Mouse (Mus musculus) spleen, embryonic (tissue): ENCODE results near the gene Cdk17.

Source experiments
- CTCF ChIA-PET: fragments of 350-600 bp; sonication (Branson Sonifier 250); formaldehyde crosslinking; loops from one replicate; lab custom pipeline; 2022; lab: Charles Lee

Cdk17 gene

DNA sequence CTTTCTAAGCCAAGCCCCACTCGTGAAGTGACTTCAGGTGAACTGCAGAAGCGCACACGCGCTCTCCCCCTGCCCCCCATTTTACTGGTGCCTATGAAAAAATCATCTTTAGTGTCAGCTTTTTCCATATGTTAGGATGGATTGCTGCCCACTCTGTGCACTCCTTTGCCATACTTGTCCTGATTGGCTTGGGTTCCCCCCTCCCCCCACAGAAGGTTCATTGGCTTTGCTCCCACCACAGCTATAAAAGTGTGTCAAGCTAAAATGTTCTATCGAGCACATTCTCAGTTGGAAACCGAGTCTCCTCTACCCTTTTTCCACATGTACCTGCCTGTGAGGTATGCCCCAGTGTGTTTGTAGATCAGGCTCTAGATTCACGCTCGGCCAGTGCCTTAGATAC, 90.8 kb downstream of the Cdk17 start:
- CTCF ChIA-PET: interaction anchor here (0.5 to 0.8 kb wide), 2 partner anchors 11 to 17 kb away, joined by 16 to 17 read pairs; no protein-coding TSS in a partner anchor

DNA sequence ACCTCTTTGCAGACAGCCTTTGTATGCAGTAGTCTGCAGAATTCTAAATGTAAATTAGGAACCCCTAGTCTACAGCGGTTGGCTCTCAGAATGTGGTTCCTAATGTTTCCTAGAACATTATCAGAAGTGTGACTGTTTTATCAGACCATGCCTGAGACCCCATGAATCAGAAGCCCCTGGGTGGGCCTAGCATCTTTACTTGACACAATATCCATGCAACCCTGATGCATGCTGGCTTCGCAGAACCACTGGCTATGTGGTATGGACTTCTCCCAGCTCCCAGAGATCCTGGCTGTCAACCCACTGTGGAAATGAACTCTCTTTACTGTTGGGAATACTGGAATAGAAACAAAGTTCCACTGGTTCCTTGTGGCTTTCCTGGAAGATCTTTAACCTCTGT, 92.0 kb downstream of the Cdk17 start:
- CTCF ChIA-PET: interaction anchor here (0.6 kb wide), 1 partner anchor 11 kb away, joined by 3 read pairs; no protein-coding TSS in a partner anchor

DNA sequence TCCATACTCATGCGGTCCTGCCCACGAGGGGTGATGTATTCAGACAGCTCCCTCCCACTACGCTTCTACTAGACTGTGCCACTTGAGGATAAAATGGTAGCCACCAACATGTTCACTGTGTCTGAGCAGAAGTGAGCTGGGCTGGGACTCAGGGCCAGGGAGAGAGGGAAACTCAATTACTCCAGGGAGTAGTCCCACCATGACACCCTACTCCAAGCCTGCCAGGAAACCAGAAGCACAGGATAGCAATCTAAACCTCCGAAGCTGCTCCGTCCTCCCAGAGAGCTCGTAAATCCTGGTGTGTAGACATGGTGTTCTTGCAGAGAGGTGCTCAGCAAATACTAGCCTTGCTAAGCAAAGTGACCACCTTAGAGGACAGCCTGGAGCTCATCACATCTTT, 92.5 kb downstream of the Cdk17 start:
- CTCF ChIA-PET: interaction anchor here (0.6 kb wide), 1 partner anchor 11 kb away, joined by 3 read pairs; no protein-coding TSS in a partner anchor

DNA sequence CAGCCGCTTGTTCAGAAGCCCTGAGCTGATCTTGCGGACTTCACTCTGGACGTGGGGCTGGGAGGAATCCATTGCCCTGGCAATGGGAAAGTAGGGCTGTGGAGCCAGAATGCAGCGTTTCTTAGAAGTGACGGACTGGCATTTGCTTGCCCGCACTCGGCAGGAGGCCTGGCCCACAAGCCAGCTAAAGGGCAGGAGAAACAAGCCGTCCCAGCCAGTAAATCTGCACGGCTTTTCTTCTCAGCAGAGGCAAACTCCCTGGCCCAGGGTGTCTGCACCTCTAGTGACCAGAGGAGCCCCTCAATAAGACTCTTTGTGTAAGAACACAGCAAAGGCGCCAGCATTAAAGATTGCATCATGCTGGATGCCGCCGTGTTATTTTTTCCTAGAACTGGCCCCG, 94.6 kb downstream of the Cdk17 start:
- CTCF ChIA-PET: no interaction called here

DNA sequence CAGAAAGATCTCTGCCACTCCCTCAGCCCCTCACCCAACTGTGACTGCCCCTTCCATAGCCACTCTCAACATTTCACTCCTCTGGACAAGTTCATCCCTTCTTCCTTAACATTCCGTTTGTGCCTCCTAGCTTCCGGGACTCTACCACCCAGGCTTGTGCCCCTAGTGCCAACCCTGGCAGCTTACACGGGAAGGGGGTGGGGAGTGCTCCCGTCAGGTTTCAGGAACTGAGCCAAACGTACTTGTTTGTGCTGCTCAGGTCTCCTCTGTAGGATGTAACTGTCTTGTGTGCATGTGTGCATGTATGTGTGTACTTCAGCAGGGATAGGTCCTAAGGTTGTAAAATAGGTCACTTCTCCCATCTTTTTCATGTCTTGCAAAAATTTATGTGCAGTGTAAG, 99.2 kb downstream of the Cdk17 start:
- CTCF ChIA-PET: no interaction called here

DNA sequence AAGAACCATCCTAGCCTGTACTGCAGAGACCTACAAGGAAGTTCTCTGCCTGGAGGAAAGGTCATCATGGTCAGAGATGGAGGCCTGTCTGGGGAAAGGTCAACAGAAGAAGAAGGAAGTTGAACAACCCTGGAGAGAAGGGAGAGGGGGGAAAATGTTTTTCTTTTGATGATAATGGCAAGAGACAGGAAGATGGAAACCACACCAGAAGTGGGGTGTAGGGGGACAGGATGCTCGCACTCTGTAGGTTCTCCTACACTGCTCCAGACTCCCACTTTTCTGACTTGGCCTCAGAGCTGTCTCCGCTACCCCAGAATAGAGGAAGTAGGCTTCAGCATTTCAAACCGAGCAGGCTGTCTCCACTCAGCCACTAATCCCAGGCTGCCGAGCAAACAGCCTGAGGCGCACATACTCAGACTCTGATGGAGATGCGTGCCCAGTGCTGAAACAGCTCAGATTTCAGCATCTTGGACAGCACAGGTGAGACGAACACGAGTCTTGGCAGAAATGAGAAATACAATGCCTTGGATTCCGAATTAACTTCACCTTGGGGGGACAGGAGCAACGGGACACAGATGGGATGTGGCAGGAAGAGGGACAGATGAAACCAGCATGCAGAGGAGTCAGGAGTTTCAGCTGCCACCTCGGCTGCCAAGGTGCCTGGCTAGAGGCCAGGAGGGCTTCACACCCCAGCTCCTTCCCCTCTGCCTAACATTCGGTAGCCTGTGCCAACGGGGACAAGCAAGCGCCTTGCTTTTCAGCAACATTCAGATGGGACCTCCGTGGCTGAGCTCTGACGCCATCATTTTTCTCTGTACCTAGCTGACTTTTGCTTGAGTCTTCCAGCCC, 100.7 kb downstream of the Cdk17 start:
- CTCF ChIA-PET: no interaction called here

DNA sequence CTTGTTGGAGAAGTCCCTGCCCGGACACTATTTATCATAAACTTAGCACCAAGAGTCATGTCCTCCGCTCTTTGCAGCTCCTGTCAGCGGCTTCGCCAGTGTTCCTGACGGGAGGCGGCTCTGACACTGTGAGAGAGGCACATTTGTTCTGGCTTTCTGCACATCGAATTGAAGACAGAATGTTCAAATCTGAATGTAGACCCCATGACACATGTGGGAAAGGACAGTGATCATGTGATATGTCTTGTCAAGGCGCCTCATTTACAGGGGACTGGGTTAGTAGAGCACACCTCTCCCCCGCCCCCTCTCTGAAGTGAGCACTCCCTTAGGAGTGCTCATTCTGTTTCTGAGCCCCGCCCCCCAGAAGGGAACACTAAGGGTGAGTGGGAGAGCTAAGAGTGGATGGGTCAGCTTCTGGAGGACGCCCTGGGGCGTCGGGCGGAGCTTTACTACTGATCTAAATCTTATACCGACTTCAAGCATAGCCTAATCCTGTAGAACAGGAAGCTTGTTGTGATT, 101.4 kb downstream of the Cdk17 start:
- CTCF ChIA-PET: interaction anchor here (0.7 kb wide), 2 partner anchors 11 to 36 kb away, joined by 5 to 17 read pairs; no protein-coding TSS in a partner anchor

DNA sequence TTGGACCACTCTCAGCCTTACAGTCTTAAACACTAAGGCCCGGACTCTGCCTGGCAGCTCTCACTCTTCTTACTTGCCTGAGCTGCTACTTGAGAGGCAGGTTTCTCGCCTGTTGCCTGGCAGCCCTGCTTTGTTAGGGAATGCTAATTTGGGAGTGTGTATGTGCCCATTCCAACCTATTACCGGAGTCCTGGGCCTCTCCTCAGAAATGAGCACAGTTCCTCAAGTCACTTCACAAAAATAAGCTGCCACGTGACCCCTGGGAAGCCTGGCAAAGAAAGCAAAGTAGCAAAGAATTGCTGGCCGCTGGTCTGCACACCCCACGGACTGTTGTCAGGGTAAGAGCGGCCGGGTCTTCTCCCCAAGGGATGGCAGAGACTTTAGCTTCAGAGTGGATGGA, 102.8 kb downstream of the Cdk17 start:
- CTCF ChIA-PET: interaction anchor here (0.5 kb wide), 1 partner anchor 53 kb away, joined by 3 read pairs; no protein-coding TSS in a partner anchor

DNA sequence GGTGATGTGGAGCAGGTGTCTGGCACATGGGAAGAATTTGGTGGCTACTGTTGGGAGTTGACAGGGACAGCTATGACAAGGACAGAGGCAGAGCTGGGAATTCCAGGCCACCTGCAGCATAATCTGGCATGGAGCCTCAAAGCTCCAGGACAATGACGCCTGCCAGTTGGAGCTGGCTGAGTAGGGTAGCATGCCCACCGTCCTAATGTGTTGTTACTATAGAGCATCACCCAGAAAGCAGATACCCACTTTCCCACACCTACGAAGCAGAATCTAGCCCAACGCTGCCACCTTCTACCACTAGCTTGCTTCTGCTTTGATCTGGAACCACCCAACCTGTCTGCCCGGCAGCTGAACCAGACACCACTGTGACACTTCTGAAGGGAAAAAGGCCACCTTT, 103.3 kb downstream of the Cdk17 start:
- CTCF ChIA-PET: interaction anchor here (0.5 kb wide), 1 partner anchor 11 kb away, joined by 3 read pairs; no protein-coding TSS in a partner anchor

DNA sequence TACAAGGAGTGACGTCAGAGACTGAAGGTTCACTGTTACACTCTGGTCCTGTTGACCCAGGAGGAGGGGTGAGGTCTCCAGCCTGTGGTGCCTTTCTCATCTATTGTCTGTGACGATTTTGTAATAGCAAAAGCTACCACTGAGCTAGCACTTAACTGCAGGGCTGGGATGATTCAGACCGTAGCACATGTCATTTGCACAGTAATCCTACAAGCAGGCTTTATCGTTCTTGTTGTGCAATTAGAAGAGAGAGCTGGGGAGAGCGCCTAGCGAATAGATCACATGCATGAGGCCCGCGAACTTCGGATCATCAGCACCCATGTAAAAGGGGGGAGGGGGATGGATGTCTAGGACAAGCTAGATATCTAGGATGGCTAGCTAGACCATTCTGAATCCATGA, 105.2 kb downstream of the Cdk17 start:
- CTCF ChIA-PET: no interaction called here

DNA sequence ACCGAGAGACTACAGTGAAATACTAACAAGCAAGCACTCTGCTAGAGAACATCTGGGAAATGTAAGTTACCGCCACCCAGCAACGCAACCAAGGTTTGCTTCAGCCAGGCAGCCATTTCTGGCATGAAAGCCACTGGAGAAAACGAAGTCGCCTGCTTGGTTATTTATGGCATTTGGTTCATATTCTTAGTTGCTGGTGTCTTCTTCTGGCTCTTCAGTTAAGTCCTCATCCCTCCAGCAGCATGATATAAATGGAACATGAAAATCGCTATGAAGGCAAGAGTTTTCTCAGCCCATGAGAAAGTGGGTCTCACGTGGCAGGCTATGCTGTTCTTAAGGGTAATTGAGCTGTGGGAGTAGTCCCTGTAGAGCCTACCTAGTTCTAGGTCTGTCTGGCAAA, 105.8 kb downstream of the Cdk17 start:
- CTCF ChIA-PET: no interaction called here

DNA sequence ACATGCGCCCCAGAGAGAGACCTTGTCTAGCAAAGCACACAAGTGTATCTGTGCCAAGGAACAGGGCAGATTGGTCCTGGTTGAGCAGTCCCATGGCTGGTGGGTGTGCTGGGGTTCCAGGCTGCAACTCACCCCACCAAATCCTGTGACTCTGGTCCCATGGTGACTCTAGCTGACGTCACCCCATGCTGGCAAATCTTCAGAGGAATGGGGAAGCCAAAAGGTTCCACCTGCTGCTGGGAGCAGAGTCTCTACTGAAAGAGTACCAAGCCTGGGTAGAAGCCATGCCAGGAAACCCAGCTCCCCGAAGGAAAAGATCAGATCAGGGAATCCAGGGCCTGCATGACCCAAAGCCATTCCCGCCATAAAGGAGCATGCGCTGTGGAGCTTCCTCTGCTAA, 106.8 kb downstream of the Cdk17 start:
- CTCF ChIA-PET: no interaction called here

DNA sequence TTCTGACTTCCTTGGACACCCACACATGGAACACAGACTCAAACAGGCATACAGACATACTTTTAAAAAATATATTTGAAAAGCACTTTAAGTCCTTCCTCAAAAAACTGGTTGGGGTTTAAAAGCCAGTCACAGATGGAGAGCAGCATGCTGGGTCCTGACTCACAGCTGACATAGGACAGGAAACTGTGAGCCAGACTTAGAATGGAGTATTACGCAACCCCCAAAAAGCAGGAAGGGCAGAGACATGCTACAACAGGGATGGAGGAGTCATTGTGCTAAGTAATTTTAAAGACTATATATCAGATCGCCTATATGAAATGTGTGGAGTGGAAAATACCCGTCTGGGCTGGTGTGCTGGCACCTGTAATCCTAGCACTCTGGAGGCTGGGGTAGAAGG, 107.7 kb downstream of the Cdk17 start:
- CTCF ChIA-PET: interaction anchor here (0.7 kb wide), 1 partner anchor 17 kb away, joined by 16 read pairs; no protein-coding TSS in a partner anchor

DNA sequence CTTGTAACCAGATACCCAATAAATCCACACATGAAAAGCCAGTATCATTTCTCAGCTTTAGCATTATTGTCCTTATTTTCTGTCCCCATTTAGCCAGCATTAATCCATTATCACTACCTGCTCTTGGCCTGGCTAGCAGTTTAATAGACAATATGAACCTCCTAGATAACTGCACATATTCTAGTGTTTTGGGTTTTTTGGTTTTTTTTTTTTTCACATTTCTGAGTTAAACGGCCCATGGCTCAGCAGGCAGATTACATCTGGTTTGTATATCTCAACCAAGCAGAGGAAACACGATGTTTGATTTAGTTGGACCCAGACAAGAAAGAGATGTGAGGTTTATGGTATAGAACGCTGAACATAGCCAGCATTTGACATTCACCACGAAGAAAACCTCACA, 109.1 kb downstream of the Cdk17 start:
- CTCF ChIA-PET: no interaction called here

DNA sequence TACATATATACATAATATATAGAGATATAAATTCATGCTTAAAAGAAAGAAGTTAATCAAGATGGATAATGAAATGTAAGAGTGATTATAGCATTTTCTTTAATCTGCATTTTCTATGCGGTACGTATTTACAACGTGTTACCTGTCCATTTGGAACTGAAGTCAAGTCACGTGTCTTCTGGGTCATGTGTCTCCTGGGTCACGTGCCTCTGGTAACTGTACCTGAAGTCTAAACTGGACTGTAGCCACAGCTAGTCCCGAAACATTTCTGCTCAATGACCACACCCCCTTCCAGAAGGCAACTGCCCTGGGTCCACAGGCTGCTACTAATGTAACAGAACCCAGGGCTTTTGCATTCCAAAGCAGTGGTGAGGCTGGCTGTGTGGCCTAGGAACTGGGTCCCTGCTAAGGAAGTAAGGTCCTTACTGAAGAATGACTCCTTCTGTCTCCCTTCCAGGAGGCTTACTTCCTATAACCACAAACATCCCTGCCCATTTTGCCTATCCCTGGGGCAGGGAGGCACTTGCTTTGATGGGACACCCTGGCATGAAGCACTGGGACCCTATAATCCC, 110.3 kb downstream of the Cdk17 start:
- CTCF ChIA-PET: no interaction called here

DNA sequence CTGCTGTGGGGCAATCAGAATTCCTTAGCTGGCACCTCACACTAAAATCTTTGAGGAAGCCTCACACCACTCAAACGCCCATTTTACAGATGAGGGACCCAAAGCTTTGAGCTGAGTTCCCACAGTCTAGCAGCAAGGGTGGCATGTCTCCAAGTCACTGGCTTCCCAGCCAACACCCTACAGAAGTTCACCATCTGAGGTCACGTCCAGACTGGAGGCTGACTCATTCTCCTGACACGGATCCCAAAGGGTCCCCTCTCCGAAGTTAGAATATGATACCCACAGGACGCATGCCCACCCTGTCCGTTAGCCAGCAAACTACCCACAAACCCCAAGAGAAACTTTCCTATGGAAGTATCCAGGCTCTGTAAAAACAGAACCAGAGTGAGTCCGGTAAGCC, 111.2 kb downstream of the Cdk17 start:
- CTCF ChIA-PET: interaction anchor here (0.6 kb wide), 1 partner anchor 112 kb away, joined by 3 read pairs; no protein-coding TSS in a partner anchor

DNA sequence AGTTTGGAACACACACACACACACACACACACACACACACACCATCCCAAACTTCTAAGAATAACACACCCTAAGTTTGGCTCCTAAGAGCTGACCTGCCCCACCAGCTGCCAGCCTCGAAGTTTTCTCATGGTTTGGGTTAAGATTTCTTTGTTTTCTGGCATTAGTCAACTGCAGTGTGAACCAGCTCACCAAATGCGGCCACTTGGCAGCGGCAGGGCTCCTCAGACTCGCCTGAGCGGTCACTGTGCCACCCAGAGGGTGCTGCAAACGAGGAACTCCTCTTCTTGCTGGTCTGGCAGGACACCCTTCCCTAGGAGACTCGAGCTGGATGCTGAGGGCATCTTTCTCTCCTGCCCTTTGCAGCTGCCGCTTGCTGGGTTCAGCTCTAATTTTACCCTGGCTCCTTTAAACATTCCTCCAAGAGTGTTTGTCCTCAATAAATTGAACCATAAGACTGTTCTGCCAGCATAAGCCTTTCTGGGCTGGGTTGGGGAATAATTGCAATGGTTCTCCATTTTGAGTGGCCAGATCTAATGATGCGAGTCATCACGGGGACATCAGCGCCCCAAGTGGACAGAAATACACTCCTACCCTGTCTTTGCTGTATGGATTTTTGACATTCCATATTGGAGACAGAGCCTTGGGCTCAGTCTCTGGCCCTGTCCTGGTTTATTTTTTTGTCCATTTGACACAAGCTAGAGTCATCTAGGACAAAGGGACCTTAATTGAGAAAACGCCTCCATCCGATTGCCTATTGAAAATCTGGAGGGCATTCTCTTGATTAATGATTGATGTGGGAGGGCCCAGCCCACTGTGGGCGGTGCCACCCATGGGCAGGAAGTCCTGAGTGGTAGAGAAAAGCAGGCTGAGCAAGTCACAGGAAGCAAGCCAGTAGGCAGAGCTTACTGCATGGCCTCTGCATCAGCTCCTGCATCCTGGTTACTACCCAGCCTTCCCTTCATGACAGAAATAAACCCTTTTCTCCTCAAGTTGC, 112.6 kb downstream of the Cdk17 start:
- CTCF ChIA-PET: no interaction called here

DNA sequence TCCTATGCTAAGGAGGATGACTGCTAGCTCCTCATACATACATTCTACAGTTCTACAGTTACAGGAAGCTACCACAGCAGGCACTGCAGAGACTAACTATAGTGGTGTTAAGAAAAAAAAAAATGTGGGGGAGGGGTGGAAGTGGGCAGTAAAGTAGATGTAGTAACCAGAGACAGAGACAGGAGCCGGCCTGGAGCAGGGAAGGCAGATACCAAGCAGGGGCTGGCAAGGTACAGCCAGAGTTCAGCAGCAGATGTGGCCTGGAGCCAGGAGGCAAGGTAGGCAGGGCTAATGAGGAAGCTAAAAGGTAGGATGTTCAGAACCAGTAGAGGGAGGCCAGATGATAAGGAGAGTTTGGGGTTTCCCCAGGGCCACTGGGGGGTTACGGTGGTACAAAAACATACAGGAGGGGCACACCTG, 113.6 kb downstream of the Cdk17 start:
- CTCF ChIA-PET: interaction anchor here (0.6 kb wide), 1 partner anchor 46 kb away, joined by 3 read pairs; no protein-coding TSS in a partner anchor

DNA sequence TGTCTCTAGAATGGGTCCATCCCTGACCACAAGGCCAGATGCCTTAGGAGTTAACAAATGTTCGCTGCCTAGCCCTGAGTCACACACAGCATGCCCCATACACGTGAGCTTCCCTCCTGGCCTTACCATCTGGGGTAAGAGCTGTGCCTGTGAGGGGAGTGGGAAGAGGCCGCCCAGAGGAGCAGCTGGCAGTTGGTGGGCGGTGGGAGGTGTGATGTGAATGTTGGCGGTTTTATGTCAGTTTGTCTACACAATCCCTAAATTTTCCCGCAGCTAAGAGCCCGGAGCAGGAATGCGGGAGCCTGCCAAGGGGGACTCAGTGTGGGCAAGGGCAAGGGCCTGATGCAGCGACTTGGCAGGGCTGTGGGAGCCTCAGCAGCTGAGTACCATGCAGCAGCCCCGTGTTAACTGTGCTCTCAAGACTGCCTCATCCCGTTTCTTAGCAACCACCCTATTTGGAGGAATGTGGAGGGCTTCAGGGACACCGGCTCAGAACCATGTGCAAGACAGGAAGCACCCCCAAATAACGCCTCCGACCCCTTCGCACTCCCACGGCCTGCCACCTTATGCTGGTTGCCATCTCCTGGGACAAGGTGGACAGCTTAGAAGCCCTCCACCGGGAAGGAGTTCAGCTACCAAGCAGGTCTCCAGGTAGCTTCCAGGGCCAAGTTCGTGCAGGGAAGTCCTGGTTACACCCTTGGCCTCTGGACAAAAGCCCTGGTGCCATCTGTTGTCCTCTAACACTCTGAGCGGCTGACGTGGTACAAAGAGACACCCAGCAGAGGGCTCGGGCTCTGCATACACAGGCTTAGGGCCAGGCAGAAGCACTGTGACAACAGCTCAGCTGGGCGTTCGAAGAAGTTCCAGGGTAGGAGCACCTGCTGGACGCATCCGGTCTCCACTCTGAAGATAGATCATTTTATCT, 114.8 kb downstream of the Cdk17 start:
- CTCF ChIA-PET: no interaction called here

DNA sequence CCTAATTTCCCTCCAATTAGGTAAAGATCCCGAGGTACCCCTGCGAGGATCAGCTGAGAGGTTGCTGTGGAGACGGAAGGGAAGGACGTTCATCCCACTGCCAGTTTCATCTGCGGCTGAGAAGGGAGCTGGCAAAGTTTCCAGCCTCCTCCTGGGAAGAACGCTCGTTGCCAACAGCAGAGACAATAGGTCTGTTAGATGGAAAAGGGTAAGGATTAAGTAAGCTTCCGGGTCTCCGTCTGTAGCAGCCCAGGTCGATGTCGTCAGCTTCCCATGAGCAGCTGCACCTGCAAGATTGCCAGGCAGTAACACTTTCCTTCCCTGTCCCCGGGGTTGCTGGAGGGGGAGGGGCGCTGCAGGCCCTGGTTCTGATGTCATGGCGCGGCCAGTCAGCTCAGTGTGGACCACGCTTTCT, 115.7 kb downstream of the Cdk17 start:
- CTCF ChIA-PET: interaction anchor here (0.5 kb wide), 2 partner anchors 14 to 162 kb away, joined by 3 read pairs; no protein-coding TSS in a partner anchor
